Comparison of ENCODE assay signal across 10 mouse cellular contexts in the genomic region with DNA sequence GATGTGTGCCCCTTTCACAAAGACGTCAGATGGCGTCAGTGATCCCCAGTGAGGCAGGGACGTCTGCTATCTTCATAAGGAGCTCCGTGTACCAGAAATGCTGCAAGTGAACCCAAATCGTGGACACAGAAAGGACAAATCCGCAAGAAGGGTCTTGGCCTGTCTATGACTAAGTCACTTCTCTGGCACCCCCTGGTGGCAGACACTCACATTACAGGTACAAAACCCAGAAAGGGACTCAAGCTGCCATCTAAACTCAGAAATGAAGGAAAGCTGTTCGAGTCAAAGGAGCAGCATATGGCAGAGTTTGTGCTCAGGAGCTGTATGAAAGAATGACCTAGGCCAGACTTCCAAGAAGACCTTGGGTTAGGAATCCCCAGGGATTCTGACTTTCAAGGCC. TPM values are rescaled to one million over a fixed set of nuclear protein-coding genes. Genes with fewer than 3 reads are reported as not detected.
DNase-seq lines count a peak whose midpoint lies in the region; ATAC-seq and TF ChIP-seq lines count a peak whose summit lies in the region.
"Had no signal": no experiment of that assay in that cellular context is flagged by ENCODE, and none has a peak within 500 bp of the region (broad histone marks: within the 10 kb centered on the region; RNA-seq: fewer than 3 reads in every experiment).

No protein-coding gene starts in this region.

- H3K4me1 ChIP-seq in kidney, embryonic 15.5 days, result no peaks in the 10 kb centered on the region
- H3K4me1 ChIP-seq in hindbrain, postnatal 0 days (ENCODE audit: insufficient read depth, low read length), result no peaks in the 10 kb centered on the region
- H3K4me1 ChIP-seq: embryonic facial prominence, embryonic 12.5 days had no signal

- ATAC-seq in kidney, embryonic 15.5 days (replicated peaks; ENCODE audit: low FRiP score), result no peak
- ATAC-seq in hindbrain, postnatal 0 days, result peak; percentile 46
- 0 out of 2 replicates have a peak, but pooled peaks have one; percentile 36 for ATAC-seq in monocyte, adult 5-6 weeks (replicated peaks; ENCODE audit: insufficient number of reproducible peaks, low FRiP score, low TSS enrichment, poor library complexity, severe bottlenecking)

- no peak overlapping the region for H3K9ac ChIP-seq in kidney, embryonic 15.5 days
- H3K9ac ChIP-seq in hindbrain, postnatal 0 days (replicated peaks; ENCODE audit: low read length), result no peak overlapping the region
- H3K9ac ChIP-seq: embryonic facial prominence, embryonic 12.5 days had no signal

- H3K27ac ChIP-seq in kidney, embryonic 15.5 days, result no peak overlapping the region
- H3K27ac ChIP-seq in hindbrain, postnatal 0 days, result no peak overlapping the region
- H3K27ac ChIP-seq: embryonic facial prominence, embryonic 12.5 days had no signal

- peaks cover 4% of the 10 kb centered on the region; the same call in 1 of the 2 replicates for H3K27me3 ChIP-seq in kidney, embryonic 15.5 days
- H3K27me3 ChIP-seq in hindbrain, postnatal 0 days (ENCODE audit: insufficient read depth, low read length), result no peaks in the 10 kb centered on the region
- no peaks in the 10 kb centered on the region for H3K27me3 ChIP-seq in splenic B cell, adult 2 months (ENCODE audit: control insufficient read depth, insufficient read depth, low read length, poor library complexity, severe bottlenecking)

- no peak overlapping the region for H3K4me3 ChIP-seq in kidney, embryonic 15.5 days (replicated peaks)
- H3K4me3 ChIP-seq in hindbrain, postnatal 0 days (ENCODE audit: low read length), result no peak overlapping the region
- H3K4me3 ChIP-seq: embryonic facial prominence, embryonic 12.5 days had no signal

- no peaks in the 10 kb centered on the region for H3K9me3 ChIP-seq in kidney, embryonic 15.5 days (replicated peaks)
- no peaks in the 10 kb centered on the region for H3K9me3 ChIP-seq in hindbrain, postnatal 0 days (ENCODE audit: low read length)
- H3K9me3 ChIP-seq: embryonic facial prominence, embryonic 12.5 days had no signal

- no peak overlapping the region for H3K4me2 ChIP-seq in kidney, embryonic 15.5 days
- no peak overlapping the region for H3K4me2 ChIP-seq in hindbrain, postnatal 0 days (ENCODE audit: low read depth, low read length)
- H3K4me2 ChIP-seq: embryonic facial prominence, embryonic 12.5 days had no signal

- no peaks in the 10 kb centered on the region for H3K36me3 ChIP-seq in kidney, embryonic 15.5 days
- H3K36me3 ChIP-seq in hindbrain, postnatal 0 days (ENCODE audit: insufficient read depth, low read length), result no peaks in the 10 kb centered on the region
- H3K36me3 ChIP-seq in splenic B cell, adult 2 months (ENCODE audit: control insufficient read depth, insufficient read depth, low read length, poor library complexity, severe bottlenecking), result no peaks in the 10 kb centered on the region
- H3K36me3 ChIP-seq: embryonic facial prominence, embryonic 12.5 days had no signal

- TF ChIP-seq CTCF in hindbrain, postnatal 0 days (IDR thresholded peaks at IDR 0.05; ENCODE audit: low read depth), result peak; percentile 93

- DNase-seq in kidney, adult 11 months, result peak; percentile 71
- DNase-seq in c-Kit-positive CD71-positive TER-119-positive erythroid progenitor cells, embryonic 14.5 days (ENCODE audit: low spot score), result peak; percentile 66
- peak; percentile 88 for DNase-seq in forelimb bud, embryonic 11.5 days (ENCODE audit: low read depth, low spot score)
- peak; percentile 94 for DNase-seq in hindbrain, postnatal 0 days (ENCODE audit: low spot score)
- DNase-seq in left cerebral cortex, postnatal 10 days (ENCODE audit: extremely low spot score in 1 of 2, low spot score in 2 of 2), result peak; percentile 79 to 86
- DNase-seq in splenic B cell, adult 2 months (ENCODE audit: low read depth, low spot score), result peak; percentile 82

- intact Hi-C loops in left cerebral cortex, postnatal 10 days (cut with DNase I), result loop anchor here (5.0 to 10.0 kb wide), 3 partner anchors 129 to 592 kb away; a partner anchor contains a TSS

- WGBS in kidney, embryonic 15.5 days, result 12% methylated on average over 7 of the region's 7 CpGs
- 9% methylated on average over 7 of the region's 7 CpGs for WGBS in hindbrain, postnatal 0 days

RNA-seq across cellular contexts. Expression of a gene that starts 5.6 kb away (rescaled TPM):
- 0.10 and 0.27 TPM in 2 replicates for polyA plus RNA-seq in kidney, embryonic 15.5 days (2015; fragmentation: Nextera tagmentation; extraction: Ambion mirVana)
- total RNA-seq in hindbrain, postnatal 0 days (2014; rRNA removed), result 4.7 and 8.2 TPM in 2 replicates
- polyA plus RNA-seq in hindbrain, postnatal 0 days (2015; fragmentation: Nextera tagmentation; extraction: Ambion mirVana), result 19.1 and 19.3 TPM in 2 replicates
- total RNA-seq in left cerebral cortex, postnatal 10 days (2021), result under 1 TPM; 0.21 to 0.34 TPM
- total RNA-seq in monocyte, adult 5-6 weeks (2017), result not detected in 3 replicates

RNA-seq across cellular contexts. Expression of a gene that starts 14.5 kb away (rescaled TPM):
- polyA plus RNA-seq in kidney, embryonic 15.5 days (2015; fragmentation: Nextera tagmentation; extraction: Ambion mirVana), result 126 and 141 TPM in 2 replicates
- 1.5 and 10.4 TPM in 2 replicates for total RNA-seq in hindbrain, postnatal 0 days (2014; rRNA removed)
- polyA plus RNA-seq in hindbrain, postnatal 0 days (2015; fragmentation: Nextera tagmentation; extraction: Ambion mirVana), result 56.0 and 73.6 TPM in 2 replicates
- total RNA-seq in left cerebral cortex, postnatal 10 days (2021), result 10 to 100 TPM; 13.3 to 13.6 TPM
- total RNA-seq in monocyte, adult 5-6 weeks (2017), result 47.9 to 91.8 TPM (median 57.4 TPM) in 3 replicates

RNA-seq across cellular contexts. Expression of a gene that starts 34.6 kb away (rescaled TPM):
- polyA plus RNA-seq in kidney, embryonic 15.5 days (2015; fragmentation: Nextera tagmentation; extraction: Ambion mirVana), result not detected in 2 replicates
- total RNA-seq in hindbrain, postnatal 0 days (2014; rRNA removed), result not detected in 2 replicates
- not detected in 2 replicates for polyA plus RNA-seq in hindbrain, postnatal 0 days (2015; fragmentation: Nextera tagmentation; extraction: Ambion mirVana)
- total RNA-seq in left cerebral cortex, postnatal 10 days (2021), result not detected
- not detected in 3 replicates for total RNA-seq in monocyte, adult 5-6 weeks (2017)
- polyA plus RNA-seq: embryonic facial prominence, embryonic 12.5 days; stomach, embryonic 14.5 days had no signal
